Mouse (Mus musculus) lung, adult 18-20 months (tissue): Measurements from ENCODE around the gene Alpk1.

Experiments used
- DNase-seq, 2 experiments: peaks; one replicate each; pipeline ENCODE4 v3.0.0; 2022; ENCODE audit warnings: mixed read lengths in 2 of 2

The Alpk1 gene

GRCm38 (mm10) chr3:127737876-127738275 is 42.5 kb downstream of the Alpk1 start:
- DNase-seq = no peak

GRCm38 (mm10) chr3:127735395-127735794 is 44.9 kb downstream of the Alpk1 start:
- no peak for DNase-seq

GRCm38 (mm10) chr3:127729513-127730137 is 50.7 kb downstream of the Alpk1 start:
- DNase-seq = no peak

- DNase-seq = no peak
These were observed 51.3 kb downstream of the Alpk1 start for GRCm38 (mm10) chr3:127728851-127729512.

GRCm38 (mm10) chr3:127728046-127728445 is 52.3 kb downstream of the Alpk1 start:
- no peak for DNase-seq

GRCm38 (mm10) chr3:127720948-127721347 is 59.4 kb downstream of the Alpk1 start:
- no peak for DNase-seq

GRCm38 (mm10) chr3:127720050-127720449 is 60.3 kb downstream of the Alpk1 start:
- no peak for DNase-seq

GRCm38 (mm10) chr3:127719601-127720000 is 60.7 kb downstream of the Alpk1 start:
- DNase-seq = no peak

GRCm38 (mm10) chr3:127716759-127717158 is 63.6 kb downstream of the Alpk1 start:
- peak in 1 of 2 experiments; percentile 11 for DNase-seq

- no peak for DNase-seq
These were observed 67.2 kb downstream of the Alpk1 start for GRCm38 (mm10) chr3:127713112-127713511.

- no peak for DNase-seq
These were observed 68.8 kb downstream of the Alpk1 start for GRCm38 (mm10) chr3:127711536-127711935.

GRCm38 (mm10) chr3:127707089-127707485 is 73.2 kb downstream of the Alpk1 start:
- DNase-seq = no peak

- DNase-seq = no peak
These were observed 73.8 kb downstream of the Alpk1 start for GRCm38 (mm10) chr3:127706445-127707088.

GRCm38 (mm10) chr3:127705515-127706444 is 74.5 kb downstream of the Alpk1 start:
- no peak for DNase-seq

GRCm38 (mm10) chr3:127705139-127705514 is 75.2 kb downstream of the Alpk1 start:
- no peak for DNase-seq

GRCm38 (mm10) chr3:127701196-127701825 is 79.0 kb downstream of the Alpk1 start:
- DNase-seq = no peak

GRCm38 (mm10) chr3:127698636-127699035 is 81.7 kb downstream of the Alpk1 start:
- no peak for DNase-seq

GRCm38 (mm10) chr3:127696541-127696940 is 83.8 kb downstream of the Alpk1 start:
- DNase-seq = peak in 1 of 2 experiments; percentile 5

- DNase-seq = no peak
These were observed 85.2 kb downstream of the Alpk1 start for GRCm38 (mm10) chr3:127694802-127695771.

GRCm38 (mm10) chr3:127691230-127691629 is 89.1 kb downstream of the Alpk1 start:
- no peak for DNase-seq

- no peak for DNase-seq
These were observed 100.6 kb downstream of the Alpk1 start for GRCm38 (mm10) chr3:127679703-127680102.
